Mouse (Mus musculus): Measurements from ENCODE around the gene Fam189a2. TPM values are rescaled to one million over a fixed set of nuclear protein-coding genes. Genes with fewer than 3 reads are reported as not detected.

The Fam189a2 gene
- total and polyA plus RNA-seq, 3 experiments = not detected

- H3K79me2 ChIP-seq (ENCODE audit: control insufficient read depth, insufficient read depth, low read length, poor library complexity) = no peaks in the 10 kb centered on the region
- TF ChIP-seq ZNF384 (IDR thresholded peaks at IDR 0.05; ENCODE audit: low read depth, low read length) (no peak), USF2 (IDR thresholded peaks at IDR 0.05; ENCODE audit: borderline replicate concordance in 1 of 2, insufficient read depth in 1 of 2, low read depth in 1 of 2, low read length in 2 of 2) (no peak), TBP (IDR thresholded peaks at IDR 0.05; ENCODE audit: low read depth, low read length) (no peak), MYC (IDR thresholded peaks at IDR 0.05; ENCODE audit: low read depth, low read length) (no peak), KAT2A (conservative IDR thresholded peaks at IDR 0.05; ENCODE audit: low read depth, low read length) (no peak), MAX (IDR thresholded peaks at IDR 0.05; ENCODE audit: low read length) (no peak), ELF1 (IDR thresholded peaks at IDR 0.05; ENCODE audit: low read depth, low read length) (no peak), RAD21 (IDR thresholded peaks at IDR 0.05; ENCODE audit: low read depth, low read length) (no peak), SIN3A (IDR thresholded peaks at IDR 0.05; ENCODE audit: low read length) (no peak), MYB (IDR thresholded peaks at IDR 0.05; ENCODE audit: low read depth, low read length) (no peak)
- H3K9ac ChIP-seq (ENCODE audit: control insufficient read depth, low read depth, low read length, poor library complexity, severe bottlenecking) = no peak overlapping the region
- DNase-seq (ENCODE audit: low read depth, low spot score) = no peak
- H3K9me3 ChIP-seq (replicated peaks; ENCODE audit: insufficient read depth, low read length) = no peaks in the 10 kb centered on the region
- H3K36me3 ChIP-seq (ENCODE audit: control insufficient read depth in 1 of 2, insufficient read depth in 2 of 2, low read length in 2 of 2) = no peaks in the 10 kb centered on the region
- no peak overlapping the region for H3K27ac ChIP-seq (ENCODE audit: control insufficient read depth, low read depth, low read length)
- H3K4me1 ChIP-seq (ENCODE audit: control insufficient read depth in 1 of 2, insufficient read depth in 2 of 2, low read length in 2 of 2) = no peaks in the 10 kb centered on the region
- no peak overlapping the region for H3K4me3 ChIP-seq (ENCODE audit: control insufficient read depth in 1 of 2, insufficient read depth in 1 of 2, low read depth in 2 of 2, low read length in 2 of 2)
- no peaks in the 10 kb centered on the region for H3K27me3 ChIP-seq (ENCODE audit: control insufficient read depth in 1 of 2, insufficient read depth in 2 of 2, low read length in 2 of 2)
Measured at GRCm38 (mm10) chr19:24073155-24073554, 42.3 kb upstream of the Fam189a2 start.

- H3K9me3 ChIP-seq (replicated peaks; ENCODE audit: insufficient read depth, low read length) = no peaks in the 10 kb centered on the region
- no peak overlapping the region for H3K27ac ChIP-seq (ENCODE audit: control insufficient read depth, low read depth, low read length)
- no peaks in the 10 kb centered on the region for H3K4me1 ChIP-seq (ENCODE audit: control insufficient read depth in 1 of 2, insufficient read depth in 2 of 2, low read length in 2 of 2)
- no peaks in the 10 kb centered on the region for H3K36me3 ChIP-seq (ENCODE audit: control insufficient read depth in 1 of 2, insufficient read depth in 2 of 2, low read length in 2 of 2)
- H3K79me2 ChIP-seq (ENCODE audit: control insufficient read depth, insufficient read depth, low read length, poor library complexity) = no peaks in the 10 kb centered on the region
- TF ChIP-seq JUND (IDR thresholded peaks at IDR 0.05; ENCODE audit: low read depth, low read length) (no peak), MXI1 (IDR thresholded peaks at IDR 0.05; ENCODE audit: low read depth, low read length) (no peak), USF2 (IDR thresholded peaks at IDR 0.05; ENCODE audit: borderline replicate concordance in 1 of 2, insufficient read depth in 1 of 2, low read depth in 1 of 2, low read length in 2 of 2) (no peak), POLR2AphosphoS2 (IDR thresholded peaks at IDR 0.05; ENCODE audit: low read length) (no peak), MYC (IDR thresholded peaks at IDR 0.05; ENCODE audit: low read depth, low read length) (no peak), ZC3H11A (IDR thresholded peaks at IDR 0.05; ENCODE audit: low read depth, low read length) (no peak), BHLHE40 (IDR thresholded peaks at IDR 0.05; ENCODE audit: borderline replicate concordance, low read depth, low read length) (no peak), TCF12 (IDR thresholded peaks at IDR 0.05; ENCODE audit: low read depth, low read length) (no peak), RAD21 (IDR thresholded peaks at IDR 0.05; ENCODE audit: low read depth, low read length) (no peak), ZMIZ1 (IDR thresholded peaks at IDR 0.05; ENCODE audit: low read depth, low read length) (no peak), TAL1 (IDR thresholded peaks at IDR 0.05; ENCODE audit: low read length) (no peak), GABPA (IDR thresholded peaks at IDR 0.05; ENCODE audit: low read depth, low read length) (no peak), UBTF (IDR thresholded peaks at IDR 0.05; ENCODE audit: borderline replicate concordance, insufficient read depth, low read depth, low read length) (no peak), ZKSCAN1 (IDR thresholded peaks at IDR 0.05; ENCODE audit: low read depth, low read length) (no peak), MEF2A (IDR thresholded peaks at IDR 0.05; ENCODE audit: extremely low read depth, insufficient replicate concordance, low read depth, low read length, poor library complexity, severe bottlenecking) (no peak), POLR2AphosphoS5 (IDR thresholded peaks at IDR 0.05; ENCODE audit: borderline replicate concordance, low read depth, low read length) (no peak)
- DNase-seq (ENCODE audit: low read depth, low spot score) = no peak
- H3K27me3 ChIP-seq (ENCODE audit: control insufficient read depth in 1 of 2, insufficient read depth in 2 of 2, low read length in 2 of 2) = no peaks in the 10 kb centered on the region
- H3K9ac ChIP-seq (ENCODE audit: control insufficient read depth, low read depth, low read length, poor library complexity, severe bottlenecking) = no peak overlapping the region
- H3K4me3 ChIP-seq (ENCODE audit: control insufficient read depth in 1 of 2, insufficient read depth in 1 of 2, low read depth in 2 of 2, low read length in 2 of 2) = no peak overlapping the region
Measured at GRCm38 (mm10) chr19:24064348-24064895, 33.6 kb upstream of the Fam189a2 start.

All from MEL (cell line).